Mouse (Mus musculus): ENCODE measurements around the gene Psd4. TPM values are rescaled to one million over a fixed set of nuclear protein-coding genes. Genes with fewer than 3 reads are reported as not detected.

The Psd4 gene
- 8.2 and 8.4 TPM in 2 replicates for polyA plus RNA-seq (2015; fragmentation: Nextera tagmentation; extraction: Ambion mirVana)

DNA sequence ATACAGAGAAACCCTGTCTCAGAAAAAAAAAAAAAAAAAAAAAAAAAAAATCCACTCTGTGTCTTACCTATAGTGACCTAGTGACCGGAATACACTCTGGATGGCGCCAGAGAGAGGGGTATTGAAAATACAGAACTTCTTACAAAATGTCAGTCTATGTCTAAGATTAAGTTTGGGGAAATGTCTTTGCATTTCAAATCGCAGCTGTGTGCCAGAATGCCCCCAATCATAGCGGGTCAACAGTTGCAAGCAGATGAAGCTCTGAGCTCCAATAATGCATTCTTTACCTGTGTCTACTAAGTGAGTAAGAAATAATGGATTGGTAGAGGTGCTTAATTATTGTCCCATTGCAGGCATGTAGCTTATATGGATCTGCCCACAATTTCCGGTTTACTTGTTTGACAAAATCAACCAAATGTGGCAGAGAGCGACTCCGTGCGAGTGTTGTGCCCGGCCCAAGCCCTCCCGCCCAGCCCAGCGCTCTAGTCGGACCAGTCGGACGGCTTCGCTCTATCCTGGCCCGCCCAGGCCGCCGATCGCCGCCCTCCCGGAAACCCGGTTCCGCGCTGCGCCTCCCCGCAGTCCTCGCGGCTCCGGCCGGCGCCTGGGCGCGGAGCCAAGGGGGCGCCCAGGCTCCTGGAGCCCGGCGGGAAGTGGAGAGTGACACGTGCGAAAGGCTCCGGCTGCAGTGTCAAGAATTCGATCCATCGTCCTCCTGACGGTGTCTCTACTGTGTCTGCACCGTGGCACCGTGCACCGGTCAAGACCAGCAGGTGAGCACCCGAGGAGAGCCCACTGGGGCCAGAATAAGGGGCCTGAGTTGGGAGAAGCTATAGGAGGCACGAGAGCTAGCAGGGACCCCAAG lies at the start of gene Psd4:
Gene Psd4 (plus strand): TSS at position 551 of the 865 bp plus-strand sequence.
- Histone ChIP-seq H3K36me3 (no peaks in the 10 kb centered on the region), H3K4me2 (peak within 1 kb of the TSS; percentile 75), H3K27ac (no peak within 1 kb of the TSS; the same call in 1 of the 2 replicates), H3K4me1 (peaks cover 9% of the 10 kb centered on the region), H3K27me3 (0 out of 2 replicates have a peak, but pooled peaks cover 3% of the 10 kb centered on the region), H3K9me3 (no peaks in the 10 kb centered on the region), H3K4me3 (peak within 1 kb of the TSS; percentile 44), H3K9ac (no peak within 1 kb of the TSS)
- ATAC-seq (ENCODE audit: insufficient number of reproducible peaks, low FRiP score, low TSS enrichment, low read depth): peak; percentile 76
- WGBS: 4% methylated on average over 47 of the region's 47 CpGs

DNA sequence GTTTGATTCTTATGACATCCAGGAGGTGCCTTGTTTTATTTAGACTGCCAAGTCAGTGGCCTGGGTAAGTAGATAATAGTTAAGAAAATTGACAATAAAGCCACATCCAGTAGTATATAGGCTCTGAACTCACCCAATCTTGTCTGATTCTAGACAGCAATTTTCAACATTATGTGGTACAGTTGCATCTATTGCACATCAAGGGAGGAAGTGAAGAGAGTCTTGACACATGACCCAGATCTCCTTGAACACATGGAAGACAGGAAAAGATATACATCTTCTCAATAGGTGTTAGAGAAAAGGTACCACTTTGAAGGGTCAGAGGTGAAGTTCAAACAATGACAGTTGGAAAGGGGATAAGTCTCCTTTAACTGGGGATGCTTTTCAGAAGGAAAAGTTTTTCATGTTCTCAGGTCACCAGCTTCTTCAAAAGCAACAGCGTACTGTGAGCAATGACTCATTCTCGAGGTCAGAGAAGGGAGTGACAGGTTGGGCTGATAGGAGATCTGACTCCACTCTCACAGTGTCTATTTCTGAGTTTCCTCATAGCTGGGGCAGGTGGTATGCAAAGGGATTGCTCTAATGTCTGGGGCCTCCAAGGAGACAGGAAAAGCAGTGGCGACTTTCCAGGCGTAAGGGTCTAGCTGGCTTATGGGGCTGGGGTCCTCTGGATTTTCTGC lies 49.3 kb upstream of the Psd4 start:
- Histone ChIP-seq H3K4me2 (no peak overlapping the region), H3K27me3 (no peaks in the 10 kb centered on the region), H3K27ac (no peak overlapping the region), H3K4me1 (no peaks in the 10 kb centered on the region), H3K9ac (no peak overlapping the region), H3K36me3 (no peaks in the 10 kb centered on the region), H3K4me3 (no peak overlapping the region), H3K9me3 (no peaks in the 10 kb centered on the region)
- WGBS: 70% methylated on average over 4 of the region's 4 CpGs
- no peak for ATAC-seq (ENCODE audit: insufficient number of reproducible peaks, low FRiP score, low TSS enrichment, low read depth)

DNA sequence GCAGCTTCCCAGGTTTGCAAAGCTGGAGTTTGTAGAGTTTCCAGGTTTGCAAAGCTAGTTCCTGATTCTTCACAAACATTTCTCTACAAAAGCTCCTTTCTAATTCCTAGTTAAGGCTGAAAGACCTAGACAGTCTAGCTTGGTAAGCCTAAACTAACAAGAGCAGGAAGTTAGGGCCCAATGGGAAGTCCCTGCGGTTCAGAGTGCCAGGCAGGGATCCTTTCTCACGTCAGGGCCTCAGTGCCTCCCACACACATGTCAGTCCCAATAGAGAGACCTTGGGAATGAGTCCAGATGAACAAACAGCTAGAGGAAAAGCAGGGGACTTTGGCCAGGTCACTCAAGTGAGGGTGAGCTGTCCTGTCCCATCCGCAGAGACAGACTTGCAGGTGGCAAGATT lies 32.0 kb upstream of the Psd4 start:
- Histone ChIP-seq H3K4me2 (no peak overlapping the region), H3K27ac (no peak overlapping the region), H3K9me3 (no peaks in the 10 kb centered on the region), H3K27me3 (no peaks in the 10 kb centered on the region), H3K4me3 (no peak overlapping the region), H3K36me3 (no peaks in the 10 kb centered on the region), H3K9ac (no peak overlapping the region), H3K4me1 (no peaks in the 10 kb centered on the region)
- WGBS: 49% methylated on average over 3 of the region's 3 CpGs
- ATAC-seq (ENCODE audit: insufficient number of reproducible peaks, low FRiP score, low TSS enrichment, low read depth): no peak

DNA sequence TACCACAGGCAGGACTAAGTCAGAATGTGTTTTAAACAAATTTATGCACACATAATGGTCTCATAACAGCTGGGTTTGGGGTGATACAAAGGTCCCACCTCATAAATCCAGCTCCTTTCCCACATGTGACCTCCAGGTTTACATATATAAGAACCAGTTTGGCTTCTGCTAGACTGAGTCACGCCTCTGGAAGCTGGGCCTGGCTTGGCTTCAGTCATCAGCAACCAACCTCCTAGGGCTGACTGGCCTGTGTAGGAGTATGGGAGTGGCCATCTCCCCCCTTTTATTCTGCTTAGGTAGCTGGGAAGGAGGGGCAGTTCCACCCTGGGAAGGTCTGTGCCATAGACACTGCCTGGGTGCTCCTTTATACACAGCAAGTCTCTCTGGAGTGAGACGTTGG lies 30.8 kb upstream of the Psd4 start, which contains the start of gene Il1rn:
Gene Il1rn (plus strand): TSS at position 309 of the 400 bp plus-strand sequence.
- Histone ChIP-seq H3K27ac (no peak within 1 kb of the TSS), H3K9ac (no peak within 1 kb of the TSS), H3K4me2 (no peak within 1 kb of the TSS), H3K9me3 (no peaks in the 10 kb centered on the region), H3K4me3 (no peak within 1 kb of the TSS), H3K36me3 (no peaks in the 10 kb centered on the region), H3K27me3 (no peaks in the 10 kb centered on the region), H3K4me1 (no peaks in the 10 kb centered on the region)
- no peak for ATAC-seq (ENCODE audit: insufficient number of reproducible peaks, low FRiP score, low TSS enrichment, low read depth)
- 56% methylated on average over 2 of the region's 2 CpGs for WGBS

DNA sequence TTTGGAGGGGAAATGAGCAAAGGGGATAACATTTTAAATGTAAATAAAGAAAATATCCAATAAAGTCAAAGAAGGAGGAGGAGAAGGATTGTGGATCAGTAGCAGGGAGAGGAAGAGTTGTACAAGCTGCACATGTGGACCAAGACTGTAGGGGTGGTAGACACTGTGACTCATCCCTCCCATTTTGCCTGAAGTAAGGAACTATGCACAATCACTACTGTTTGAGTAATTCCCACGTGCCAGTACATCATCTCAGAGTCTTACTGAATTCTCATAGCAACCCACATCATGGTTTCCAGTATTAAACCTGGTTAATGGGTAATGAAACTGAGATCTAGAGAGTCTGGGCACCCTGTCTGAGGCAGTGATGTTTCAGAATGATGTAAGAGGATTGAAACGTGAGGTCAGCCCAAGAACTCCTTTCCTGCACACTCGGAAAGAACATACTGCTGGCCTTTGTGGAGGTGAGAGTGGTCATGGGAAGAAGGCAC lies 25.9 kb upstream of the Psd4 start:
- no peak overlapping the region for H3K4me2 ChIP-seq
- H3K4me1 ChIP-seq: no peaks in the 10 kb centered on the region
- H3K27ac ChIP-seq: no peak overlapping the region
- no peaks in the 10 kb centered on the region for H3K36me3 ChIP-seq
- WGBS: 63% methylated on average over 3 of the region's 3 CpGs
- no peak for ATAC-seq (ENCODE audit: insufficient number of reproducible peaks, low FRiP score, low TSS enrichment, low read depth)
- H3K27me3 ChIP-seq: no peaks in the 10 kb centered on the region
- no peak overlapping the region for H3K4me3 ChIP-seq
- no peak overlapping the region for H3K9ac ChIP-seq
- H3K9me3 ChIP-seq: no peaks in the 10 kb centered on the region

DNA sequence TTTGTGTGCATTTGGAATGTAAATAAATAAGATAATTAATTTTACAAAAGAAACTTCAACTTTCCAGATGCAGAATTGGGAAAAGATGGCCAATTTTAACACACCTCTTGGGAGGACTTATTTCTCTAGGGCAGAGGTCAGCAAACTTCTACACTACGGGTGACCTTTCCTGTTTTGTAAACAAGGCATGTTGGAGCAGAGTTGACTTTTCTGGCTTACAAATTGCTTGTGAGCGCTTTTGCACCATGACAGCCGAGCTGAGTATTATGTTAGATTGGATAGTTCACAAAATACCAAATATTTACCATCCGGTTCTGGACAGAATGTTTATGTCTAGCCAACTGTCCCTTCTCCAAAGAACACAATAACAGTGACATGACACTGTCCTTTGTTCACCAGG lies 22.8 kb upstream of the Psd4 start:
- no peaks in the 10 kb centered on the region for H3K27me3 ChIP-seq
- WGBS: 76% methylated on average over 4 of the region's 4 CpGs
- H3K9ac ChIP-seq: no peak overlapping the region
- H3K9me3 ChIP-seq: no peaks in the 10 kb centered on the region
- H3K27ac ChIP-seq: no peak overlapping the region
- no peaks in the 10 kb centered on the region for H3K36me3 ChIP-seq
- H3K4me2 ChIP-seq: no peak overlapping the region
- ATAC-seq (ENCODE audit: insufficient number of reproducible peaks, low FRiP score, low TSS enrichment, low read depth): no peak
- H3K4me3 ChIP-seq: no peak overlapping the region
- H3K4me1 ChIP-seq: no peaks in the 10 kb centered on the region

DNA sequence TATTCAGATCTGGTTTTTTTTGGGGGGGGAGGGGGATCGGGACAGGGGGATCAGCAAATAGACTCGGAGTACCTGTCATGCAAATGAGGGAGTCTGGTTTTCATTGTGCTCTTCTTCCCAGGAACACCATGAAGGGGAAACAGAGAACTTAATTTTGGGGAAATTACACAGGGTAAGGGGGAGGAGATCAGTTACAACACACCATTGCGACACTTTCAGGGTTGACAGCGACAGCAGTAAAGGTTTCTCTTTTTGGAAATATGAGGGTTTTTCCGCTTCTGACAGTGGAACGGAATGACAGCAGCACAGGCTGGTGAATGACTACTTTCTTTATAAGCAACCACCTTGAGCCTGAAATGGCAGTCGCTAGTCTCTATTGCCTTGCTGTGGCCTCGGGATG lies 22.3 kb upstream of the Psd4 start:
- Histone ChIP-seq H3K4me1 (no peaks in the 10 kb centered on the region), H3K27me3 (no peaks in the 10 kb centered on the region), H3K27ac (no peak overlapping the region), H3K9ac (no peak overlapping the region), H3K36me3 (no peaks in the 10 kb centered on the region), H3K4me2 (no peak overlapping the region), H3K4me3 (no peak overlapping the region), H3K9me3 (no peaks in the 10 kb centered on the region)
- WGBS: 76% methylated on average over 8 of the region's 8 CpGs
- ATAC-seq (ENCODE audit: insufficient number of reproducible peaks, low FRiP score, low TSS enrichment, low read depth): no peak

DNA sequence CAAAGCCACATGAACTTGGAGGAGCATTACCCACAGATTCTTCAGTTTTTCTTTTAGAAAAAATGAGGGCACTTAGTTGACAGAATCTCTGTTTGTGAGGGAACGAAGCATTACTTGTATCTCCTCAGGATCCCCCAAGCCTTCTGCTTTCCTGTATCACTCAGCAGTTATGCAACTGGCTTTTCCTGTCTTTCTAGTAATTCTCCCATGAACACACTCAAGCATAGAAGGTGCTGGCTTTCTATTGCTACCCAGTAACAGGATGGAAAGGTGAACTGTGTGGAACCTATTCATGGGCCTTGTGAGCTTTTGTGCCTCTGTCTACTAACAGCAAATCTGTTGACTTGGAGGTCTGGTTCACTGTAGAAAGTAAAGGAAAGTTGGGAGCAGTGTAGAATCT lies 19.5 kb upstream of the Psd4 start:
- Histone ChIP-seq H3K4me1 (no peaks in the 10 kb centered on the region), H3K4me2 (no peak overlapping the region), H3K27me3 (no peaks in the 10 kb centered on the region), H3K9ac (no peak overlapping the region), H3K36me3 (no peaks in the 10 kb centered on the region), H3K9me3 (no peaks in the 10 kb centered on the region), H3K27ac (no peak overlapping the region), H3K4me3 (no peak overlapping the region)
- no peak for ATAC-seq (ENCODE audit: insufficient number of reproducible peaks, low FRiP score, low TSS enrichment, low read depth)
- 74% methylated on average over 1 of the region's 1 CpGs for WGBS

DNA sequence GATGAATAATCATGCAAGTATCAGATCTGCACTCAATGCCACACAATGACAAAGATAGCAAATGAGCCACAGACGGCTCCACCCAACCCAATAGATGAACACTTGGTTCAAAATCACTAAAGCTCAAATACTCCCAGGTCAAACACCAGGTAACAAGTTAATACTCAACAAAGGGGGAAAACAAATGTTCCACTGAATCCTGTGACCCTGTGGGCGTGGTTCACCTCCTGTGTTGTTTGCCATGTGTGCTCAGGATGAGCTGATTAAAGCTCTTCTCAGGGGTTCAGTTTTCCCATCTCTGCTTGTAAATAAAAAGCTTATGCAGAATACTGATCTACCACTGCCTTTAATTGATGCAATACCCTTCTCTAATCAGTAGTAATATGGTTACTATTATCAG lies 16.2 kb upstream of the Psd4 start:
- H3K27ac ChIP-seq: no peak overlapping the region
- H3K27me3 ChIP-seq: no peaks in the 10 kb centered on the region
- 85% methylated on average over 2 of the region's 2 CpGs for WGBS
- ATAC-seq (ENCODE audit: insufficient number of reproducible peaks, low FRiP score, low TSS enrichment, low read depth): no peak
- no peak overlapping the region for H3K4me2 ChIP-seq
- no peaks in the 10 kb centered on the region for H3K9me3 ChIP-seq
- no peaks in the 10 kb centered on the region for H3K4me1 ChIP-seq
- no peaks in the 10 kb centered on the region for H3K36me3 ChIP-seq
- H3K4me3 ChIP-seq: no peak overlapping the region
- H3K9ac ChIP-seq: no peak overlapping the region

DNA sequence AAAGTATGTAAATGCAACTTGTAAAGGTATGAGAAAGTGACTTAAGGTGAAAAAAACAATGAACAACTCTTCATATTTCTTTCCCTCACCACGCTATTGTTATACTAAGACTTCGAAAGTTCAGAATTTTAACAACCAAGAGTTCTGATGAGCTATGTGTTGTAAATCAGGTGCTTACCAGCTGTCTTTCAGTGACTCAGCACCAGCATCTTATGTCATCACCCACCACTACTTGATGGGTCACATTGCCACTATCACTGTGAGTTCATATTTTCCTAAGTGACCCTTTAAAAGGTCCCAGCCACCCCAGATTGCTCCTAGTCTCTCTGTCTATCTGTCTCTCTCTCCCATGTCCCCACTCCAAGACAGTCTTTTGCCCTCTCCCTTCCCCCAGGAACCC lies 14.3 kb upstream of the Psd4 start:
- H3K4me2 ChIP-seq: no peak overlapping the region

DNA sequence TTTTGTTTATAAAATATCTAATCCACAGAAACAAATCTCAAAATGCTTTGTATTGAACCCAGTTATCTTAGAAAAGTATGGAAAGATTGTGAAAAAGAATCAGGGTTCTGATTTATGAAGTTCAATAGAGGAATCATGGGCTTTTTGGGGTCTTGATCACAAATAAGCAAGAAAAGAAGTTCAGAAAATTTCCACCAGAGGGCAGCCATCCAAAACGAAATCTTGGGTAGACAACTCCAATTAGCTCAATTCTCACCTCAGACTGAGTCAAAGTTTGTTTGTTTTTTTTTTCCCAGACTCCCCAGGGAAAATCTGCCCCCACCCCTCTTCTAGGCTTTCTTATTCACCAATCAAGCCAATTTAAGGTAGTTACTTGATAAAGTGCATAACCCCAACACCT lies 9.7 kb upstream of the Psd4 start:
- Histone ChIP-seq H3K36me3 (no peaks in the 10 kb centered on the region), H3K4me1 (no peaks in the 10 kb centered on the region), H3K4me2 (no peak overlapping the region), H3K9me3 (no peaks in the 10 kb centered on the region), H3K27ac (no peak overlapping the region), H3K4me3 (no peak overlapping the region), H3K27me3 (no peaks in the 10 kb centered on the region), H3K9ac (no peak overlapping the region)
- 11% methylated on average over 1 of the region's 1 CpGs for WGBS
- no peak for ATAC-seq (ENCODE audit: insufficient number of reproducible peaks, low FRiP score, low TSS enrichment, low read depth)

More for the DNA sequence above, 14.3 kb upstream of the Psd4 start:
- H3K4me3 ChIP-seq: no peak overlapping the region
- H3K27me3 ChIP-seq: no peaks in the 10 kb centered on the region
- H3K27ac ChIP-seq: no peak overlapping the region
- H3K9me3 ChIP-seq: no peaks in the 10 kb centered on the region
- H3K4me1 ChIP-seq: no peaks in the 10 kb centered on the region
- H3K9ac ChIP-seq: no peak overlapping the region
- no peak for ATAC-seq (ENCODE audit: insufficient number of reproducible peaks, low FRiP score, low TSS enrichment, low read depth)
- WGBS: 88% methylated on average over 2 of the region's 2 CpGs
- no peaks in the 10 kb centered on the region for H3K36me3 ChIP-seq

DNA sequence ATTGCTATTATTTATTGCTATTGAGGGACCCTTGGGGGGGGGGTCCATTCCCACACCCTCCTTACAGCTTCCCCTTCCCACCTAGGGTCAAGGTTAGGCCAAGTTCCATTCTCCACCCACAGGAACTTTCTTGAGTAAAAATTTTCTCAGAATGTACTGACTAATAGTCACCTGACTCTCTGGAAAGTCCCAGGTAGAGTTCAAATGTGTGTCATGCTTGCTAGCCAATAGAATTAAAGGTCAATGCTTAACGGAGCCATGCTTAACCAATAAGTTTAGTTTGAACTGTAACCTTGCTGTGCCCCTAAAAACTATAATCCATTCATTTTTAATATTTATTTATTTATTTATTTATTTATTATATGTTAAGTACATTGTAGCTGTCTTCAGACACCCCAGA lies 8.0 kb upstream of the Psd4 start:
- no peak for ATAC-seq (ENCODE audit: insufficient number of reproducible peaks, low FRiP score, low TSS enrichment, low read depth)
- no peaks in the 10 kb centered on the region for H3K36me3 ChIP-seq
- no peaks in the 10 kb centered on the region for H3K9me3 ChIP-seq
- H3K4me1 ChIP-seq: no peaks in the 10 kb centered on the region
- no peak overlapping the region for H3K9ac ChIP-seq
- H3K4me3 ChIP-seq: no peak overlapping the region
- H3K4me2 ChIP-seq: no peak overlapping the region
- no peaks in the 10 kb centered on the region for H3K27me3 ChIP-seq
- H3K27ac ChIP-seq: no peak overlapping the region
- 79% methylated on average over 1 of the region's 1 CpGs for WGBS
